Mouse (Mus musculus): ENCODE measurements around the gene Ppp1r9a.

GRCm38 (mm10) chr6:5177967-5178891 lies 275.5 kb downstream of the Ppp1r9a start:
- TF ChIP-seq POLR2A (IDR thresholded peaks at IDR 0.05; ENCODE audit: extremely low read depth, insufficient read depth, low read length) (no peak), CTCF (IDR thresholded peaks at IDR 0.05; ENCODE audit: extremely low read depth, insufficient read depth, low read length) (no peak)

Data from cortical plate, adult 2 months (tissue).